2 mouse cellular contexts compared by ENCODE assay signal in the genomic region with DNA sequence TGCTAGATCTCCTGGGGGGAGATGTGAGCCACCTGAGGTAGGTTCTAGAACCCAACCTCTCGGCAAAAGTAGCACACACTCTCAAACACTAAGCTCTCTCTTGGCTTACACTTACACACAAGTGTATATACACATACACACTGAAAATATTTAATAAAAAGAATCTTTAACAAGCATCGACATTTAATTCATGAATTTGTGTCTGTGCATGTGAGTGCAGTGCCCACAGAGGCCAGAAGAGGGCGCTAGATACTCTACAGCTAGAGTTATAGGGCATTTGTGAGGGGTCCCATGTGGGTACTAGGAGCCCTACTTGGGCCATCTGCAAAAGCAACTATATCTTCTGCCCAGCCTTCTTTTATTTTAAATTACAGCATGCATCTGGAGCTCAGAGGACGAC.
TF ChIP-seq lines count a peak whose summit lies in the region.

No protein-coding gene starts in this region.

TF ChIP-seq in CH12.LX, 34 proteins besides CTCF, POLR2A, EP300 and RAD21:
- TF ChIP-seq CHD2 (IDR thresholded peaks at IDR 0.05; ENCODE audit: low read length) (no peak), ELF1 (IDR thresholded peaks at IDR 0.05; ENCODE audit: low read depth, low read length) (no peak), JUND (conservative IDR thresholded peaks at IDR 0.05; ENCODE audit: low read depth, low read length) (no peak)

TF ChIP-seq in MEL, 35 proteins besides CTCF, POLR2A, EP300 and RAD21:
- TF ChIP-seq SIN3A (IDR thresholded peaks at IDR 0.05; ENCODE audit: low read length) (no peak), MAFK (IDR thresholded peaks at IDR 0.05; ENCODE audit: borderline replicate concordance, low read depth, low read length) (no peak)
